Mouse (Mus musculus): ENCODE data around the gene Mcee.

GRCm38 (mm10) chr7:64365863-64366262 is 26.5 kb upstream of the Mcee start:
- TF ChIP-seq CTCF (IDR thresholded peaks at IDR 0.05; ENCODE audit: low read depth) (no peak), EP300 (IDR thresholded peaks at IDR 0.05; ENCODE audit: low read depth) (no peak)
